8 mouse cellular contexts compared by ENCODE assay signal in the genomic region with DNA sequence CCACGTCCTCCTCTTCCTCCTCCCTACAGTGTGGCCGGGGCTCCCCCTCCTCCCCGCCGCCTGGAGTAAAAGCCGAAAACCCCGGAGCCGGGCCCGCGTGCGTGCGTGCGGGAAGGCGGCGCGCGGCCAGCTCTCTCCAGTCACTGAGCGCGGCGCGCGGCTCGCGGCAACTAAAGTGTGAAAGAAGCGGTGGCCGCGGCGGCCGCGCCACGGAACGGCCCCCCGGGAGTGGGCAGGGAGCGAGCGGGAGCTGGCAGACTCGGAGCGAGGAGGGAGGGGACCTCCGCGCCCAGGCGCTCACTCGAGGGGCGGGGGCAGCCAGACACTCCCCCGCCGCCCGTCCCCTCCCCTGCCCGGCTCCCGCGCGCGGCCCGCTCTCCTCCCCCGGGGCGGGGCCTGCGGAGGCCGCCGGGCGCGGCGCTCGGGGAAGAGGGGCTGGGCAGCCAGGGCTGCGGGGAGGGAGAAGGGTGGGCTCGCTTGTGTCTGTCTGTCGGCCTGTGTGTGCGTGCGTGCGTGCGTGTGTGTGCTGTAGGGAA. TPM values are rescaled to one million over a fixed set of nuclear protein-coding genes. Genes with fewer than 3 reads are reported as not detected.
DNase-seq lines count a peak whose midpoint lies in the region; ATAC-seq lines count a peak whose summit lies in the region.

Gene 1700025G04Rik, minus strand, starts transcription at position 108 of the 536 bp plus-strand sequence.

- peaks cover 44% of the 10 kb centered on the region for H3K27me3 ChIP-seq in megakaryocyte, embryonic 14.5 days (replicated peaks)

- peak; percentile 68 to 79 for DNase-seq in cerebellum, postnatal 4 days (ENCODE audit: low spot score in 2 of 2)
- peak; percentile 89 for DNase-seq in gastrocnemius, postnatal 10 days
- peak; percentile 84 for DNase-seq in induced T-regulatory cell, adult 2 months (ENCODE audit: low read depth)
- peak; percentile 77 to 91 for DNase-seq in left cerebral cortex, postnatal 10 days (ENCODE audit: extremely low spot score in 1 of 2, low spot score in 2 of 2)
- DNase-seq in right cerebral cortex, postnatal 10 days (ENCODE audit: low spot score in 2 of 2), result peak; percentile 91 to 92
- peak; percentile 56 for DNase-seq in urinary bladder, postnatal 10 days (ENCODE audit: low spot score)

- no peaks in the 10 kb centered on the region for H3K9me3 ChIP-seq in megakaryocyte, embryonic 14.5 days

- no peaks in the 10 kb centered on the region for H3K36me3 ChIP-seq in megakaryocyte, embryonic 14.5 days (replicated peaks; ENCODE audit: low read length)

- intact Hi-C loops in left cerebral cortex, postnatal 10 days (cut with DNase I), result loop anchor here (10.0 kb wide), 2 partner anchors 175 to 275 kb away; no protein-coding TSS in a partner anchor

- H3K4me1 ChIP-seq in megakaryocyte, embryonic 14.5 days, result peaks cover 29% of the 10 kb centered on the region

- ATAC-seq in activated CD4-positive, CD25-positive, alpha-beta regulatory T cell, adult 4 months, result peak; percentile 73

- peak within 1 kb of the TSS; percentile 97 for H3K4me3 ChIP-seq in megakaryocyte, embryonic 14.5 days (replicated peaks)

RNA-seq across cellular contexts. Expression of gene 1700025G04Rik, which starts in this region (rescaled TPM):
- 1 to 10 TPM; 2.5 to 3.7 TPM for polyA plus RNA-seq in activated CD4-positive, CD25-positive, alpha-beta regulatory T cell, adult 4 months (2017; shearing (Covaris generic))
- total RNA-seq in gastrocnemius, postnatal 10 days (2021), result 10 to 100 TPM; 80.5 to 80.9 TPM
- total RNA-seq in left cerebral cortex, postnatal 10 days (2021), result 10 to 100 TPM; 70.1 to 72.8 TPM
- polyA plus RNA-seq in megakaryocyte, embryonic 14.5 days (2012; ENCODE audit: insufficient read depth, low replicate concordance), result 0.16 and 1.1 TPM in 2 replicates

Comparison
In these comparisons a context has a peak if more than half of its experiments do, and no peak if none do; other contexts are left out.
1. Peak in every context shown above with its lines: DNase-seq, ATAC-seq and H3K4me3 ChIP-seq.